Mouse (Mus musculus): ENCODE data around the gene Shisa8.

Gene Shisa8

GRCm38 (mm10) chr15:82182311-82182710, 30.3 kb downstream of the Shisa8 start:
- no peak for DNase-seq (ENCODE audit: low read depth in 2 of 2, low spot score in 2 of 2)

- no peak for DNase-seq (ENCODE audit: low read depth in 2 of 2, low spot score in 2 of 2)
Observed at GRCm38 (mm10) chr15:82181131-82181530, 31.5 kb downstream of the Shisa8 start.

DNA sequence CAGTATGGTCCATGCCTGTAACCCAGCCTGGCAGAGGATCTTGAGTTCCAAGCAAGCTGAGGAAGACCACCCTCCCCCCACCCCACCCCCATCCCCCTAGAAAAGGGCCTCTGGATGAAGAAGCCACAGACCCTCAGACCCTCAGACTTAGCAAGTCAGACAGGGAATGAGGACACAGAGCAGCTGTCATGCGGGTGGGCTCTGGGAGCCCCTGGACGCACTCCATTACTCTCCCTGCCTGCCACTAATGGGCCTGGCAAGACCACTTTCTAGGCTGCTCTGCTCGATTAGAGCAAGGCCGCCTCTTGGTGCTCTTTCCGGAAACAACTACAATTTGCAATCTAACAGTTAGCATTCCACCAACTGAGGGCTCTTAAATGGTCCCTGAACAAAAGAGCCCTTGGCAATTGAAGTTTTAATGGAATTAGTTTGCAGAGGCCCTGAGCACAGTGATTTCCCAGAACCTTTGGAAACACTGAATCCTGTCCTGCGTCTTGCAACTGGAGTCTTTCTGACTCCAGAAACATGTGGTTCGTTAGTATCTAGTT, 34.8 kb downstream of the Shisa8 start:
- DNase-seq (ENCODE audit: low read depth in 2 of 2, low spot score in 2 of 2): no peak

GRCm38 (mm10) chr15:82175091-82175490, 37.5 kb downstream of the Shisa8 start:
- no peak for DNase-seq (ENCODE audit: low read depth in 2 of 2, low spot score in 2 of 2)

GRCm38 (mm10) chr15:82172648-82173047, 40.0 kb downstream of the Shisa8 start:
- DNase-seq (ENCODE audit: low read depth in 2 of 2, low spot score in 2 of 2): no peak

- no peak for DNase-seq (ENCODE audit: low read depth in 2 of 2, low spot score in 2 of 2)
Observed at GRCm38 (mm10) chr15:82170437-82171377, 41.9 kb downstream of the Shisa8 start.

DNA sequence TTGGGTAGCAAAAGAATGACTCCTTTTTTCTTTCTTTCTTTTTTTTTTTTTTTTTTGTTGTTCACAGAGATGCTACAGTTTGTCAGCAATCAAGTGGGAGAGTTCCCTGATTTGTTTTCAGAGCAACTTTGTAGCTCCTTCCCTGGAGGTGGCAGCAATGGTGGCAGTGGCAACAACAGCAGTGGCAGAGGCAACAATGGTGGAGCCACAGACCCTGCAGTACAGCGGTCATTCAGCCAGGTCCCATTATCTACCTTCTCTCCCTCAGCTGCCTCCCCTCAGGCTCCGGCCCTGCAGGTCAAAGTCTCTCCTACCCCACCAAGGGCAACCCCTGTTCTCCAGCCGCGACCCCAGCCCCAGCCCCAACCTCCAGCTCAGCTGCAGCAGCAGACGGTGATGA, 42.9 kb downstream of the Shisa8 start:
- no peak for DNase-seq (ENCODE audit: low read depth in 2 of 2, low spot score in 2 of 2)

- DNase-seq (ENCODE audit: low read depth in 2 of 2, low spot score in 2 of 2): no peak
Observed at GRCm38 (mm10) chr15:82167201-82168168, 45.1 kb downstream of the Shisa8 start.

- DNase-seq (ENCODE audit: low read depth in 2 of 2, low spot score in 2 of 2): peak; percentile 59 to 65
Observed at GRCm38 (mm10) chr15:82166240-82167100, 46.1 kb downstream of the Shisa8 start.

DNA sequence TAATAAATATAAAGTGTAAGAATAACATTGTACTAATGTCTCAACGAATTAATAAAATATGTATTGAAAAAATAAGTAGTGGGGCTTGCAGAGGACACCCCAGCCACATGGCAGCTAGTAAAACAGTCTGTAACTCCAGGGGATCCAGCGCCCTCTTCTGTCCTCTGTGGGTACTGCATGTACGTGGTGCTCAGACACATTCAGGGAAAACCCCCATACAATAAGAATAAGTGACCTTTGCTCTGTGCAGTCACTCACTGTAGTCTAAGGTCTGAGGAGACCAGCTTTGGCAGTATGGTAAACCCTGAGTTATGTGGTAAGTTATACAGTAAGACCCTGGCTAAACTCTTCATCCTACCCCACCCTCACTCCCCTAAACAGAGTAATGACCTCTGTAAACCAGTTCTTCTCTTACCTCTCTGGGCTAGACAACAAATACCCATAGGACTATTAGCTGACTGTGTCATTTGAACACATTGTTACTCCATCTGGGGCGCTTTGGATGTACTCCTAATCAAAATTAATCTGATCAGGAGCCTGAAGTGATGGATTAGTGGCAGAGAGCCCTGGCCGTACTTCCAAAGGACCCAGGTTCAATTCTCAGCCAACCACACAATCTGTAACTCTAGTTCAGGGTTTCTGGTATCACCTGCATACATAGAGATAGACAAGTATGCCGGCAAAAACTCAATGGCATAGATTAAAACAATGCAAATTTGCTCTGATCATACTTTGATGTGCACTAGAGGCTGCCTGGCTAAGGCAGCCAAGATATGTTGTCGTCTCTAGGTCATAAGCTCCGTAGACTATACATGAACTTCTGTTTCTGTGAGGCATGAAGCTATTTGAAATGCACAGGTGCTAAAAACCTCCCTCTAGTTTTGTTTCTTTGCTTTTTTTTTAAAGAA, 47.0 kb downstream of the Shisa8 start:
- peak; percentile 87 to 94 for DNase-seq (ENCODE audit: low read depth in 2 of 2, low spot score in 2 of 2)

- no peak for DNase-seq (ENCODE audit: low read depth in 2 of 2, low spot score in 2 of 2)
Observed at GRCm38 (mm10) chr15:82164496-82164895, 48.1 kb downstream of the Shisa8 start.

GRCm38 (mm10) chr15:82164061-82164399, 48.6 kb downstream of the Shisa8 start:
- no peak for DNase-seq (ENCODE audit: low read depth in 2 of 2, low spot score in 2 of 2)

DNA sequence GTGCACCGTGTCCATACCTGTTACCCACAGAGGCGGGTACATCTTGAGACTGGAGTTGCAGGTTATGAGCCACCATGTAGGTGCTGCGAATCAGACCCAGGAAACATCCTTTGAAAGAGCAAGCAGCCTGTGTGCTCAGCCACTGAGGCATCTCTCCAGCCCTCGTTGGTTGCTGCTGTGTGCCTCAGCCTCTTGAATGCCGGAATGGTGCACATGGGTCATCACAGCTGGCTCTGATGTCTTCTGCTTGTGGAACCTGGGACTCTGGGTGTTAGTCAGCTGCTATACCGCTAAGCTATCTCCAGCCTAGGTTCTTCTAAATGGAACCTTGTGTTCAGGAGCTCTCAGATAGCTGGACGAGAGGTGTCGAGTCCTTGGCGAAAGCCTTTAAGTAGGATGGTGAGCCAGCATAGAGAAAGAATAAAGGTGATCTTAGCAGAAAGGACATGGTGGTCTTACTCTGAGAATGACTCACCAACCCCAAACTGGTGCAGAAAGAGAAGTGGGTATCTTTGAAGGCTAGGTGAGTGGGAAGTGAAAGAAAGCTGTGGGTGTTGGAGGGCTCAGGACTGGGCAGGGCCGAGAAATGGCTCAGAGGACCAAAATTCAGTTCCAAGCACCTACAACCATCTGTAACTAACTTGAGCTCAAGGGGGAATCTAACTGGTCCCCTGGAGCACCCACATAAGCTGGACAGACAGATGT, 49.1 kb downstream of the Shisa8 start:
- DNase-seq (ENCODE audit: low read depth in 2 of 2, low spot score in 2 of 2): no peak

DNA sequence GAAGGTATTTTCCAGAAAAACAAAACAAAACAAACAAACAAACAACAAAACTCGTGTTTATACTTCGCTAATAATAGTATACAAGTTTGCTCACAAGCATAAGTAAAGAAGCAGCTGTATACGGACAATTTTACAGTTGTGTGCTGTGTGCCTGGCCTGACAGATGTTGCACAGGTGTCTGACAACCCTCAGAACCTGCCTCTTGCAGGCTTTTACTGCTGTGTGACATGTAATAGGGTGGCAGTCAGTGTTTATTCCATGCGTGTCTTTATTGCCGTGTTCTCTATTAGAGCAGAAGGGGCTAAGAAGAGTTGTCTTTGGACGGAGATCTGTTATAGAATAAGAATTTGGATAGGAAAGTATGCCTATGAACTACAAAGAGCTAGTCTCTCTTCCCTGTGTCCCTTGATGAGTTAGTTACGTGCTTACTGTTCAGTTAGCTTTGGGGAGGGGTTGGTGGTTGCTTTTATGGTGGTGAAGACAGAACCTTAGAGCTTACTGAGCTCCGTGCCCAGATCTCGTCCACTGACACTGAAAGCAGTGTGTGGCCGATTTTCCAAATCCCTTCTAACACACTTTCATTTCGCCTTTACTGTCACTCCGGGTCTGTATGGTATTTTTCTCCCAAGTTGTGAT, 50.5 kb downstream of the Shisa8 start:
- no peak for DNase-seq (ENCODE audit: low read depth in 2 of 2, low spot score in 2 of 2)

DNA sequence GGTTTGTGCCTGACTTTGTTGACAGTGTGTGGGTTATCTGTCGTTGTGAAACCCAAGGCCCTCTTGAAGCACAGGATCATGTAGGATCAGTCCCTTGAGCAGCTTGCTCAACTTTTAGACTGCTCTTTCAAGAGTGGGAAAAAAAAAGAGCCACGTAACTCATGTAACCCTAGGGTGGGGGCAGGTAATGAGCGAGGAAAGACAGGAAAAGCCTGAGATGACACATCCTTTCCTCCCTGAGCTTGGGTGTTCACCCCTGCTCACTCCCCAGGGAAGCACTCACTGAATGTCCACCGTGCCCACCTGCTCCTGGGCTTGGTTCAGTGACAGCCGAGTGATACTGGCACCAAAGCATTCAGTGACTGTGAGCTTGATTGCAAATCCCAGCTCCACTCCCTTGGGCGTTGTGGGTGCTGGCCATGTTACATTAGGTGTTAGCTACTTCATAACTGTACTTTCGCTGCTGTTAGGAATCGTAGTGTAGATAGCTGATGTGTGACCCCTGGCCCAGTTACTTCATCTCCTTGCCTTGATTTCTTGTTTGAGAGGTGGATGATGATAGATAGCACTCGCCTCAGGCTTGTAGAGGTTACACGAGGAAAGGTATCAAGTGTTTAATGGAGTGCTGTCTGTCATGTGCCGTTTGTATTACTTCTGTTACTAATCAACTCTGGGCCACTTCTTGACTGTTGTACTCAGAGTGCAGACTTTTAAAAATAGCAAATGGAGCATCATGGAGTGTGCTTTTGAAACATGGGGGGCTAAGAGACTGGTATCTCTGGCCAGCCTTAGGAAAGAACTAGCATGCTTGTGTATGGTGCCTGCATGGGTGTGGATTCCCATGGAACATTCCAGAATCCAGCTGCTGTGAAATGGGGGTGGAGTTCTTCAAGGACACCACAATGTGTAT, 51.6 kb downstream of the Shisa8 start:
- DNase-seq (ENCODE audit: low read depth in 2 of 2, low spot score in 2 of 2): no peak

DNA sequence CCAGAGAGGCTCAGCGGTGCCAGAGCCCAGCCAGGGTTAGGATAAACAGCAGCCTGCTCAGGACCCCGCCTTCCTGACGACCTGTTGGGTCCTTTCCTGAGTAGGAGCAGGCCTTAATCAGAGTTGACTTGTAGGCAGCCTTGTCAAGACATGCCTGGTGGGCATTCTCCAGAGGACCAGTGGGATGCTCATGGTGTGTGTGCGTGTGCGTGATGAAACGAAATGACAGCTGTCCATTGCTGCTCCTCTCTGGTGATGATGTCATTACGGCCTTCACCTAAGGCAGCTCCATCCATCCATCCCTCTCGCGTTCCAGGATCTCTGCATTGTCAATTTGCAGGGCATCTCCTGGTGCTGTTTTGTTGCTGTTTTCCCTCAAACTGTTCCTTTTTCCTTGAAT, 53.1 kb downstream of the Shisa8 start:
- DNase-seq (ENCODE audit: low read depth in 2 of 2, low spot score in 2 of 2): no peak

GRCm38 (mm10) chr15:82158243-82159035, 54.2 kb downstream of the Shisa8 start:
- no peak for DNase-seq (ENCODE audit: low read depth in 2 of 2, low spot score in 2 of 2)

Data from CD8-positive naive resting alpha-beta T cell, adult 2 months (primary cell).